In genomic region chr5:91038547-91038946, GRCm38 (mm10) we compare ENCODE assay signal across 8 mouse cellular contexts. TPM values are rescaled to one million over a fixed set of nuclear protein-coding genes. Genes with fewer than 3 reads are reported as not detected.
DNase-seq lines count a peak whose midpoint lies in the region.
"Had no signal": no experiment of that assay in that cellular context is flagged by ENCODE, and none has a peak within 500 bp of the region (broad histone marks: within the 10 kb centered on the region; RNA-seq: fewer than 3 reads in every experiment).

No protein-coding gene starts in this region.

- peak; percentile 6 for DNase-seq in thymus, postnatal 4 days
- no peak for DNase-seq in thymus, adult 18-20 months
- DNase-seq in cerebellum, postnatal 14 days, result peak; percentile 65 to 66
- DNase-seq in kidney, adult 9 months, result peak; percentile 29
- DNase-seq in lung, postnatal 36 days, result peak; percentile 77
- DNase-seq in spleen, postnatal 10 days (ENCODE audit: low spot score in 2 of 2), result no peak
- no peak for DNase-seq in gastrocnemius, postnatal 25 days

RNA-seq across cellular contexts. Expression of gene Epgn, which starts 11.3 kb away (rescaled TPM):
- under 1 TPM; 0.28 to 0.59 TPM for total RNA-seq in gastrocnemius, postnatal 25 days (2021)
- total RNA-seq: neutrophil, adult 5-6 weeks had no signal

RNA-seq across cellular contexts. Expression of gene Ereg, which starts 35.9 kb away (rescaled TPM):
- not detected for total RNA-seq in gastrocnemius, postnatal 25 days (2021)

Comparison
In these comparisons a context has a peak if more than half of its experiments do, and no peak if none do; other contexts are left out.
1. DNase-seq: peak in thymus, postnatal 4 days (single experiment), cerebellum, postnatal 14 days (2 of 2), kidney, adult 9 months (single experiment) and lung, postnatal 36 days (single experiment); none in thymus, adult 18-20 months (0 of 2), spleen, postnatal 10 days (0 of 2) and gastrocnemius, postnatal 25 days (single experiment).